Comparison of ENCODE assay signal across 8 mouse cellular contexts in genomic region chr14:54685471-54685870, GRCm38 (mm10). TPM values are rescaled to one million over a fixed set of nuclear protein-coding genes. Genes with fewer than 3 reads are reported as not detected.
A peak's percentile ranks its signal among the peaks of the same experiment; 100 is the strongest.
DNase-seq lines count a peak whose midpoint lies in the region; ATAC-seq and TF ChIP-seq lines count a peak whose summit lies in the region.

No protein-coding gene starts in this region.

- H3K27ac ChIP-seq in heart, postnatal 0 days (ENCODE audit: low read depth) = peak overlapping the region; percentile 97
- 0 out of 2 replicates have a peak overlapping the region, but pooled peaks have one; percentile 90 for H3K27ac ChIP-seq in bone marrow macrophage, adult 2 months (ENCODE audit: insufficient read depth, low read depth, low read length)
- peak overlapping the region; percentile 97 for H3K27ac ChIP-seq in hindbrain, embryonic 14.5 days
- peak overlapping the region; percentile 95 for H3K27ac ChIP-seq in midbrain, embryonic 13.5 days
- H3K27ac ChIP-seq in thymus, adult 2 months (ENCODE audit: control insufficient read depth, insufficient read depth, low read length) = no peak overlapping the region

- H3K4me1 ChIP-seq in heart, postnatal 0 days (ENCODE audit: control insufficient read depth, insufficient read depth) = peaks cover 11% of the 10 kb centered on the region
- peaks cover 8% of the 10 kb centered on the region for H3K4me1 ChIP-seq in bone marrow macrophage, adult 2 months (ENCODE audit: control insufficient read depth, insufficient read depth, low read length)
- H3K4me1 ChIP-seq in hindbrain, embryonic 14.5 days (replicated peaks; ENCODE audit: control insufficient read depth, insufficient read depth, low read length) = peaks cover 22% of the 10 kb centered on the region
- peaks cover 48% of the 10 kb centered on the region for H3K4me1 ChIP-seq in midbrain, embryonic 13.5 days (replicated peaks)
- H3K4me1 ChIP-seq in thymus, adult 2 months (replicated peaks; ENCODE audit: control insufficient read depth, insufficient read depth, low read length) = peaks cover 3% of the 10 kb centered on the region; the same call in 1 of the 2 replicates

- TF ChIP-seq POLR2A in bone marrow macrophage, adult 2 months (IDR thresholded peaks at IDR 0.05; ENCODE audit: borderline replicate concordance, low read depth, low read length) = no peak
- no peak for TF ChIP-seq POLR2A in thymus, adult 2 months (IDR thresholded peaks at IDR 0.05; ENCODE audit: control insufficient read depth, extremely low read depth, insufficient read depth, low read length, poor library complexity)

- H3K27me3 ChIP-seq in heart, postnatal 0 days (ENCODE audit: control insufficient read depth, insufficient read depth, low read length) = no peaks in the 10 kb centered on the region
- H3K27me3 ChIP-seq in hindbrain, embryonic 14.5 days (ENCODE audit: control insufficient read depth, insufficient read depth, low read length) = no peaks in the 10 kb centered on the region
- no peaks in the 10 kb centered on the region for H3K27me3 ChIP-seq in midbrain, embryonic 13.5 days
- H3K27me3 ChIP-seq in thymus, adult 2 months (ENCODE audit: control insufficient read depth, insufficient read depth, low read length) = no peaks in the 10 kb centered on the region

- peak overlapping the region; percentile 87 for H3K4me3 ChIP-seq in heart, postnatal 0 days (ENCODE audit: low read depth, low read length)
- H3K4me3 ChIP-seq in bone marrow macrophage, adult 2 months (ENCODE audit: insufficient read depth, low read length) = peak overlapping the region; percentile 79
- H3K4me3 ChIP-seq in hindbrain, embryonic 14.5 days (replicated peaks; ENCODE audit: low read length) = peak overlapping the region; percentile 85
- peak overlapping the region; percentile 74 for H3K4me3 ChIP-seq in midbrain, embryonic 13.5 days (replicated peaks)
- no peak overlapping the region; the same call in 1 of the 2 replicates for H3K4me3 ChIP-seq in thymus, adult 2 months (ENCODE audit: control insufficient read depth, insufficient read depth, low read length)

- peak overlapping the region; percentile 85 for H3K4me2 ChIP-seq in heart, postnatal 0 days (ENCODE audit: low read depth, low read length)
- H3K4me2 ChIP-seq in hindbrain, embryonic 14.5 days (replicated peaks) = peak overlapping the region; percentile 89
- peak overlapping the region; percentile 82 for H3K4me2 ChIP-seq in midbrain, embryonic 13.5 days (replicated peaks)

- peak overlapping the region; percentile 93 for H3K9ac ChIP-seq in heart, postnatal 0 days (replicated peaks; ENCODE audit: low read depth, low read length)
- peak overlapping the region; percentile 88 for H3K9ac ChIP-seq in hindbrain, embryonic 14.5 days
- H3K9ac ChIP-seq in midbrain, embryonic 13.5 days (replicated peaks) = peak overlapping the region; percentile 92

- TF ChIP-seq EP300 in heart, postnatal 0 days (IDR thresholded peaks at IDR 0.05; ENCODE audit: low read depth) = no peak

- no peaks in the 10 kb centered on the region for H3K9me3 ChIP-seq in heart, postnatal 0 days (replicated peaks; ENCODE audit: control insufficient read depth, low read length)
- no peaks in the 10 kb centered on the region for H3K9me3 ChIP-seq in hindbrain, embryonic 14.5 days (ENCODE audit: control insufficient read depth, low read length)
- H3K9me3 ChIP-seq in midbrain, embryonic 13.5 days = no peaks in the 10 kb centered on the region

- TF ChIP-seq CTCF in heart, postnatal 0 days (IDR thresholded peaks at IDR 0.05; ENCODE audit: low read depth) = no peak
- no peak for TF ChIP-seq CTCF in bone marrow macrophage, adult 2 months (IDR thresholded peaks at IDR 0.05; ENCODE audit: low read depth, low read length)
- no peak for TF ChIP-seq CTCF in thymus, adult 2 months (IDR thresholded peaks at IDR 0.05; ENCODE audit: borderline replicate concordance, control insufficient read depth, extremely low read depth, insufficient read depth, low read length, poor library complexity)

- 7% methylated on average over 8 of the region's 8 CpGs for WGBS in heart, postnatal 0 days
- WGBS in hindbrain, embryonic 14.5 days = 15% methylated on average over 8 of the region's 8 CpGs
- 12% methylated on average over 8 of the region's 8 CpGs for WGBS in midbrain, embryonic 13.5 days
- 3% methylated on average over 8 of the region's 8 CpGs for WGBS in thymus, adult 2 months

- DNase-seq in heart, postnatal 0 days (ENCODE audit: low spot score) = no peak
- DNase-seq in heart, adult 9 months (ENCODE audit: low spot score in 2 of 2) = no peak
- no peak for DNase-seq in hindbrain, embryonic 14.5 days (ENCODE audit: low spot score)
- no peak for DNase-seq in thymus, adult 2 months
- DNase-seq in adrenal gland, postnatal 25 days = no peak
- DNase-seq in urinary bladder, postnatal 10 days (ENCODE audit: low spot score) = no peak

- ATAC-seq in heart, postnatal 0 days (ENCODE audit: insufficient read depth, low read depth) = no peak
- no peak for ATAC-seq in hindbrain, embryonic 14.5 days (ENCODE audit: low FRiP score)
- peak; percentile 5 for ATAC-seq in midbrain, embryonic 13.5 days

- peaks cover 32% of the 10 kb centered on the region for H3K36me3 ChIP-seq in heart, postnatal 0 days (replicated peaks; ENCODE audit: control insufficient read depth, insufficient read depth, low read length)
- peaks cover 45% of the 10 kb centered on the region for H3K36me3 ChIP-seq in hindbrain, embryonic 14.5 days (replicated peaks; ENCODE audit: control insufficient read depth, insufficient read depth)
- H3K36me3 ChIP-seq in midbrain, embryonic 13.5 days = peaks cover 38% of the 10 kb centered on the region
- H3K36me3 ChIP-seq in thymus, adult 2 months (ENCODE audit: control insufficient read depth, insufficient read depth, low read length) = peaks cover 22% of the 10 kb centered on the region

RNA-seq across cellular contexts. Expression of gene 1700123O20Rik, which starts 0.5 kb away (rescaled TPM):
- 15.4 and 27.8 TPM in 2 replicates for total RNA-seq in heart, postnatal 0 days (2014; rRNA removed; ENCODE audit: low replicate concordance)
- polyA plus RNA-seq in heart, postnatal 0 days (2015; fragmentation: Nextera tagmentation; extraction: Ambion mirVana) = 39.1 and 40.8 TPM in 2 replicates
- 30.2 and 32.8 TPM in 2 replicates for polyA plus RNA-seq in bone marrow macrophage, adult 2 months (2012; ENCODE audit: insufficient read depth, insufficient read length, missing spikeins)
- 67.1 and 71.2 TPM in 2 replicates for polyA plus RNA-seq in hindbrain, embryonic 14.5 days (2014; fragmentation: Nextera tagmentation; extraction: Ambion mirVana)
- 75.4 and 76.6 TPM in 2 replicates for polyA plus RNA-seq in midbrain, embryonic 13.5 days (2015; fragmentation: Nextera tagmentation; extraction: Ambion mirVana)
- 80.2 and 92.8 TPM in 2 replicates for polyA plus RNA-seq in thymus, adult 2 months (2012; rRNA removed)
- total RNA-seq in adrenal gland, postnatal 25 days (2021) = 39.3 and 39.9 TPM in 2 replicates

RNA-seq across cellular contexts. Expression of gene Acin1, which starts 1.3 kb away (rescaled TPM):
- total RNA-seq in heart, postnatal 0 days (2014; rRNA removed; ENCODE audit: low replicate concordance) = 54.8 and 69.7 TPM in 2 replicates
- 56.0 and 57.5 TPM in 2 replicates for polyA plus RNA-seq in heart, postnatal 0 days (2015; fragmentation: Nextera tagmentation; extraction: Ambion mirVana)
- polyA plus RNA-seq in bone marrow macrophage, adult 2 months (2012; ENCODE audit: insufficient read depth, insufficient read length, missing spikeins) = 226 and 268 TPM in 2 replicates
- polyA plus RNA-seq in hindbrain, embryonic 14.5 days (2014; fragmentation: Nextera tagmentation; extraction: Ambion mirVana) = 98.2 and 99.1 TPM in 2 replicates
- 185 and 187 TPM in 2 replicates for polyA plus RNA-seq in midbrain, embryonic 13.5 days (2015; fragmentation: Nextera tagmentation; extraction: Ambion mirVana)
- polyA plus RNA-seq in thymus, adult 2 months (2012; rRNA removed) = 238 and 263 TPM in 2 replicates
- total RNA-seq in adrenal gland, postnatal 25 days (2021) = 233 and 235 TPM in 2 replicates

RNA-seq across cellular contexts. Expression of gene Gm29776, which starts 13.2 kb away (rescaled TPM):
- not detected in 2 replicates for total RNA-seq in heart, postnatal 0 days (2014; rRNA removed; ENCODE audit: low replicate concordance)
- polyA plus RNA-seq in heart, postnatal 0 days (2015; fragmentation: Nextera tagmentation; extraction: Ambion mirVana) = 0.10 and 0.11 TPM in 2 replicates
- polyA plus RNA-seq in bone marrow macrophage, adult 2 months (2012; ENCODE audit: insufficient read depth, insufficient read length, missing spikeins) = not detected in 2 replicates
- polyA plus RNA-seq in hindbrain, embryonic 14.5 days (2014; fragmentation: Nextera tagmentation; extraction: Ambion mirVana) = 0.21 and 0.29 TPM in 2 replicates
- 0.27 and 0.32 TPM in 2 replicates for polyA plus RNA-seq in midbrain, embryonic 13.5 days (2015; fragmentation: Nextera tagmentation; extraction: Ambion mirVana)
- polyA plus RNA-seq in thymus, adult 2 months (2012; rRNA removed) = 0.09 and 0.14 TPM in 2 replicates
- total RNA-seq in adrenal gland, postnatal 25 days (2021) = not detected in 2 replicates

RNA-seq across cellular contexts. Expression of gene Cebpe, which starts 26.5 kb away (rescaled TPM):
- total RNA-seq in heart, postnatal 0 days (2014; rRNA removed; ENCODE audit: low replicate concordance) = not detected in 2 replicates
- polyA plus RNA-seq in heart, postnatal 0 days (2015; fragmentation: Nextera tagmentation; extraction: Ambion mirVana) = not detected in 2 replicates
- 0.87 and 0.90 TPM in 2 replicates for polyA plus RNA-seq in bone marrow macrophage, adult 2 months (2012; ENCODE audit: insufficient read depth, insufficient read length, missing spikeins)
- polyA plus RNA-seq in hindbrain, embryonic 14.5 days (2014; fragmentation: Nextera tagmentation; extraction: Ambion mirVana) = not detected in 2 replicates
- not detected in 2 replicates for polyA plus RNA-seq in midbrain, embryonic 13.5 days (2015; fragmentation: Nextera tagmentation; extraction: Ambion mirVana)
- 2.1 and 2.7 TPM in 2 replicates for polyA plus RNA-seq in thymus, adult 2 months (2012; rRNA removed)
- not detected in 2 replicates for total RNA-seq in adrenal gland, postnatal 25 days (2021)

RNA-seq across cellular contexts. Expression of gene Cdh24, which starts 44.3 kb away (rescaled TPM):
- 6.2 and 7.0 TPM in 2 replicates for total RNA-seq in heart, postnatal 0 days (2014; rRNA removed; ENCODE audit: low replicate concordance)
- 0.41 and 0.47 TPM in 2 replicates for polyA plus RNA-seq in heart, postnatal 0 days (2015; fragmentation: Nextera tagmentation; extraction: Ambion mirVana)
- polyA plus RNA-seq in bone marrow macrophage, adult 2 months (2012; ENCODE audit: insufficient read depth, insufficient read length, missing spikeins) = 0.48 and 0.71 TPM in 2 replicates
- 10.5 and 12.2 TPM in 2 replicates for polyA plus RNA-seq in hindbrain, embryonic 14.5 days (2014; fragmentation: Nextera tagmentation; extraction: Ambion mirVana)
- 9.5 and 12.3 TPM in 2 replicates for polyA plus RNA-seq in midbrain, embryonic 13.5 days (2015; fragmentation: Nextera tagmentation; extraction: Ambion mirVana)
- polyA plus RNA-seq in thymus, adult 2 months (2012; rRNA removed) = 138 and 142 TPM in 2 replicates
- 1.4 and 1.6 TPM in 2 replicates for total RNA-seq in adrenal gland, postnatal 25 days (2021)
